Mouse (Mus musculus): Measurements from ENCODE around the gene Gtf2f2. TPM values are rescaled to one million over a fixed set of nuclear protein-coding genes. Genes with fewer than 3 reads are reported as not detected.

Gene Gtf2f2
- total RNA-seq, 2 experiments from 2014 or later: 28.6 to 31.0 TPM

- no peak for DNase-seq (ENCODE audit: low spot score in 2 of 2)
Observed at GRCm38 (mm10) chr14:75923314-75924052, 87.2 kb downstream of the Gtf2f2 start.

GRCm38 (mm10) chr14:75912665-75913064 lies 98.0 kb downstream of the Gtf2f2 start:
- DNase-seq (ENCODE audit: low spot score in 2 of 2): no peak

GRCm38 (mm10) chr14:75911968-75912367 lies 98.7 kb downstream of the Gtf2f2 start:
- no peak for DNase-seq (ENCODE audit: low spot score in 2 of 2)

- DNase-seq (ENCODE audit: low spot score in 2 of 2): no peak
Observed at GRCm38 (mm10) chr14:75906931-75907330, 103.7 kb downstream of the Gtf2f2 start.

- DNase-seq (ENCODE audit: low spot score in 2 of 2): no peak
Observed at GRCm38 (mm10) chr14:75904972-75905371, 105.7 kb downstream of the Gtf2f2 start.

- no peak for DNase-seq (ENCODE audit: low spot score in 2 of 2)
Observed at GRCm38 (mm10) chr14:75903131-75903530, 107.5 kb downstream of the Gtf2f2 start.

GRCm38 (mm10) chr14:75902013-75902412 lies 108.7 kb downstream of the Gtf2f2 start:
- no peak for DNase-seq (ENCODE audit: low spot score in 2 of 2)

- no peak for DNase-seq (ENCODE audit: low spot score in 2 of 2)
Observed at GRCm38 (mm10) chr14:75900793-75901499, 109.7 kb downstream of the Gtf2f2 start.

GRCm38 (mm10) chr14:75899566-75899965 lies 111.1 kb downstream of the Gtf2f2 start:
- peak; percentile 60 to 76 for DNase-seq (ENCODE audit: low spot score in 2 of 2)

GRCm38 (mm10) chr14:75892118-75892517 lies 118.5 kb downstream of the Gtf2f2 start:
- no peak for DNase-seq (ENCODE audit: low spot score in 2 of 2)

- DNase-seq (ENCODE audit: low spot score in 2 of 2): no peak
Observed at GRCm38 (mm10) chr14:75883873-75884272, 126.8 kb downstream of the Gtf2f2 start.

GRCm38 (mm10) chr14:75883330-75883729 lies 127.3 kb downstream of the Gtf2f2 start:
- no peak for DNase-seq (ENCODE audit: low spot score in 2 of 2)

GRCm38 (mm10) chr14:75881856-75882255 lies 128.8 kb downstream of the Gtf2f2 start:
- no peak for DNase-seq (ENCODE audit: low spot score in 2 of 2)

- DNase-seq (ENCODE audit: low spot score in 2 of 2): no peak
Observed at GRCm38 (mm10) chr14:75878980-75879379, 131.7 kb downstream of the Gtf2f2 start.

GRCm38 (mm10) chr14:75877297-75877696 lies 133.4 kb downstream of the Gtf2f2 start:
- DNase-seq (ENCODE audit: low spot score in 2 of 2): no peak

GRCm38 (mm10) chr14:75876320-75877043 lies 134.2 kb downstream of the Gtf2f2 start:
- peak; percentile 29 to 62 for DNase-seq (ENCODE audit: low spot score in 2 of 2)

GRCm38 (mm10) chr14:75873612-75874011 lies 137.1 kb downstream of the Gtf2f2 start:
- DNase-seq (ENCODE audit: low spot score in 2 of 2): no peak

- no peak for DNase-seq (ENCODE audit: low spot score in 2 of 2)
Observed at GRCm38 (mm10) chr14:75871750-75872149, 138.9 kb downstream of the Gtf2f2 start.

GRCm38 (mm10) chr14:75871111-75871510 lies 139.6 kb downstream of the Gtf2f2 start:
- DNase-seq (ENCODE audit: low spot score in 2 of 2): no peak

- no peak for DNase-seq (ENCODE audit: low spot score in 2 of 2)
Observed at GRCm38 (mm10) chr14:75870631-75871030, 140.0 kb downstream of the Gtf2f2 start.

- no peak for DNase-seq (ENCODE audit: low spot score in 2 of 2)
Observed at GRCm38 (mm10) chr14:75869769-75870363, 140.8 kb downstream of the Gtf2f2 start.
